Mouse (Mus musculus) midbrain, embryonic 15.5 days (tissue): ENCODE results near the gene Gna12. TPM values are rescaled to one million over a fixed set of nuclear protein-coding genes. Genes with fewer than 3 reads are reported as not detected.

Experiments used
- ATAC-seq: fragments of 200-750 bp; cut with Nextera tagmentation; replicated peaks from 2 replicates; pipeline ENCODE4 v1.8.0; 2017; ENCODE audit warnings: moderate TSS enrichment
- H3K27ac ChIP-seq: fragments of 300-500 bp; sonication (generic); 2 replicates; pipeline ENCODE4 v1.5.1; 2015; ENCODE audit warnings: mild to moderate bottlenecking, inconsistent platforms
- H3K27me3 ChIP-seq: fragments of 300-500 bp; sonication (generic); replicated peaks from 2 replicates; pipeline ENCODE4 v1.6.1; 2015; ENCODE audit warnings: inconsistent platforms
- H3K36me3 ChIP-seq: fragments of 300-500 bp; sonication (generic); replicated peaks from 2 replicates; pipeline ENCODE4 v1.6.1; 2015; ENCODE audit warnings: inconsistent platforms
- H3K4me1 ChIP-seq: fragments of 300-500 bp; sonication (generic); 2 replicates; pipeline ENCODE4 v1.6.1; 2015; ENCODE audit warnings: inconsistent platforms
- H3K4me2 ChIP-seq: fragments of 300-500 bp; sonication (generic); 2 replicates; pipeline ENCODE4 v1.6.1; 2015; ENCODE audit warnings: inconsistent platforms, mild to moderate bottlenecking, moderate library complexity
- H3K4me3 ChIP-seq: fragments of 300-500 bp; sonication (generic); 2 replicates; pipeline ENCODE4 v1.5.1; 2015; ENCODE audit warnings: mild to moderate bottlenecking, inconsistent platforms
- H3K9ac ChIP-seq: fragments of 300-500 bp; sonication (generic); 2 replicates; pipeline ENCODE4 v1.6.1; 2015; ENCODE audit warnings: mild to moderate bottlenecking, inconsistent platforms
- H3K9me3 ChIP-seq: fragments of 300-500 bp; sonication (generic); 2 replicates; pipeline ENCODE4 v1.6.1; 2016; ENCODE audit warnings: inconsistent platforms
- WGBS: fragments of 180-500 bp; shearing (Covaris S2); methylation state at CpG from one replicate; pipeline ENCODE4 v1.1.7; 2015; ENCODE audit warnings: mixed read lengths; 5-methylcytosine and 5-hydroxymethylcytosine counted together
- polyA plus RNA-seq: library from polyadenylated mRNA; unstranded; fragments of >200 nt; fragmentation: Nextera tagmentation; extraction: Ambion mirVana; gene quantifications from 2 replicates; pipeline ENCODE4 v1.2.1, GENCODE M21; 2015

Gene Gna12
- polyA plus RNA-seq, 1 experiment from 2014 or later, result 49.8 TPM

DNA sequence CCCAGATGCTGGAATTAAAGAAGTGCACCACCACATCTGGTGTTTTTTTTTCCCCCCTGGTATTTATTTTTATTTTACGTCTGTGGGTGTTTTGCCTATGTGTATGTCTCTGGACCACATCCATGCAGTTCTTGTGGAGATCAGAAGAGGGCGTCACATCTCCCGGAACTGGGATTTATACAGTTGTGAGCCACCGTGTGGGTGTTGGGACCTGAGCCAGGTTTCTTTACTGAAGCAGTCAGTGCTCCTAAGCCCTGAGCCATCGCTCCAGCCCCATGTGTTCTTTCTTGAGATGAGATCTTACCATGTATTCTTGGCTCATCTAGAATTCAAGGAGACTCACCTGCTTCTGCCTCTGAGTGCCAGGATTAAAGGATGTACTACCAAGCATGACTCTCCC, 119.2 kb downstream of the Gna12 start:
- H3K27me3 ChIP-seq, result no peaks in the 10 kb centered on the region
- no peak overlapping the region for H3K9ac ChIP-seq
- H3K9me3 ChIP-seq, result no peaks in the 10 kb centered on the region
- 85% methylated on average over 5 of the region's 5 CpGs for WGBS
- H3K4me1 ChIP-seq, result peaks cover 3% of the 10 kb centered on the region
- H3K4me3 ChIP-seq, result no peak overlapping the region
- no peak overlapping the region for H3K4me2 ChIP-seq
- peaks cover 56% of the 10 kb centered on the region for H3K36me3 ChIP-seq
- H3K27ac ChIP-seq, result no peak overlapping the region
- no peak for ATAC-seq

DNA sequence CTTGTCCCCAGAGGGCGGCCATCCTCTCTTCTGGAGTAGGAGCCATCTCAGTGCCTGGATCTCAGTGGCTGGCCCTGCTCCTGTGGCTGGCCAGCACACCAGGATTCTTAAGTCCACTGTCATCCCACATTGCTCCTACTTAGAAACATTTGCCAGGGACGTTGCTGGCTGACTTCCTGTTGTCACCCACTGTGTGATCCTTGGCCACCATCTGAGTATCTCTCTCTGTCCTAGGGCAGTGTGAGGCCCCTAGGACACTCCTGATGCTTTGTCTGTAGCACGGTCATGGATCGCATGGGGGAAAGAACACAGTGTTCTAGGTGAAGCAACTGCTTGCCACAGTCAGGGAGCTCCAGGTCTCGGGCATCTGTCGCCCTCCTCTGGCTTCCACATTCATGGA, 119.9 kb downstream of the Gna12 start:
- whole genome bisulfite sequencing, result 91% methylated on average over 6 of the region's 6 CpGs
- ATAC-seq, result no peak
- Histone ChIP-seq H3K4me2 (no peak overlapping the region), H3K9ac (no peak overlapping the region), H3K9me3 (no peaks in the 10 kb centered on the region), H3K27ac (no peak overlapping the region), H3K36me3 (peaks cover 51% of the 10 kb centered on the region), H3K27me3 (no peaks in the 10 kb centered on the region), H3K4me3 (no peak overlapping the region), H3K4me1 (peaks cover 10% of the 10 kb centered on the region)

Other genes with a start within 250 kb of the Gna12 start
- gene Lfng, start 223.1 kb downstream of the Gna12 start, polyA plus RNA-seq, result 20.4 and 21.8 TPM in 2 replicates
- 80.3 and 84.2 TPM in 2 replicates for gene Ttyh3, start 181.4 kb downstream of the Gna12 start, polyA plus RNA-seq
- gene Iqce, start 128.1 kb downstream of the Gna12 start, polyA plus RNA-seq, result 27.4 and 32.2 TPM in 2 replicates
- gene Brat1, start 125.4 kb downstream of the Gna12 start, polyA plus RNA-seq, result 25.4 and 25.9 TPM in 2 replicates
- 5.0 and 5.2 TPM in 2 replicates for gene Amz1, start 106.3 kb downstream of the Gna12 start, polyA plus RNA-seq
- gene Card11, start 170.2 kb upstream of the Gna12 start, polyA plus RNA-seq, result 0.17 and 0.19 TPM in 2 replicates